Mouse (Mus musculus) ES-Bruce4 (cell line): ENCODE measurements around the gene Klk4.

Source experiments
- CTCF ChIP-seq: IDR thresholded peaks from one replicate; pipeline ENCODE4 v1.8.1; 2011; ENCODE audit warnings: low read depth, low read length
- EP300 ChIP-seq: IDR thresholded peaks from 2 replicates; pipeline ENCODE4 v1.6.1; 2011; ENCODE audit warnings: low read depth, low read length; ENCODE audit not compliant: insufficient read depth

- TF ChIP-seq CTCF (no peak), EP300 (no peak)
These were observed 7.3 kb upstream of the Klk4 start for GRCm38 (mm10) chr7:43873674-43874073.
